Mouse (Mus musculus) ovary, adult 2 months (tissue): ENCODE data around the gene Olfr196. TPM values are rescaled to one million over a fixed set of nuclear protein-coding genes. Genes with fewer than 3 reads are reported as not detected.

ENCODE experiments used
- polyA plus RNA-seq: library from polyadenylated mRNA; depleted of rRNA; stranded (reverse); fragments of >200 nt; gene quantifications from 2 replicates; pipeline ENCODE4 v1.2.3, GENCODE M21; 2012; rRNA removed

Gene Olfr196
- polyA plus RNA-seq, result not detected in 2 replicates

GRCm38 (mm10) chr16:59170354-59170753, at the start of gene Olfr196:
Olfr196 (minus strand) TSS chr16:59170454.

GRCm38 (mm10) chr16:59219667-59220066, 49.4 kb upstream of the Olfr196 start, which contains the start of gene Olfr199:
Olfr199 (minus strand) TSS chr16:59219767.

GRCm38 (mm10) chr16:59203433-59203832, 33.2 kb upstream of the Olfr196 start, which contains the start of gene Olfr198:
Olfr198 (minus strand) TSS chr16:59203533.

GRCm38 (mm10) chr16:59146746-59147145, 23.5 kb downstream of the Olfr196 start, which contains the start of gene Olfr195:
Olfr195 (plus strand) TSS chr16:59147046.

GRCm38 (mm10) chr16:59120969-59121368, 49.3 kb downstream of the Olfr196 start, which contains the start of gene Olfr194:
Olfr194 (minus strand) TSS chr16:59121069.

Other genes starting within 250 kb of the Olfr196 start
- not detected in 2 replicates for gene Olfr181, start 241.7 kb downstream of the Olfr196 start, polyA plus RNA-seq
- not detected in 2 replicates for gene Olfr180, start 241.1 kb downstream of the Olfr196 start, polyA plus RNA-seq
- not detected in 2 replicates for gene Olfr183, start 175.1 kb downstream of the Olfr196 start, polyA plus RNA-seq
- not detected in 2 replicates for gene Olfr186, start 140.2 kb downstream of the Olfr196 start, polyA plus RNA-seq
- not detected in 2 replicates for gene Olfr187, start 130.7 kb downstream of the Olfr196 start, polyA plus RNA-seq
- not detected in 2 replicates for gene Olfr190, start 92.4 kb downstream of the Olfr196 start, polyA plus RNA-seq
- not detected in 2 replicates for gene Olfr191, start 80.6 kb downstream of the Olfr196 start, polyA plus RNA-seq
- gene Olfr193, start 58.6 kb downstream of the Olfr196 start, polyA plus RNA-seq, result not detected in 2 replicates
- not detected in 2 replicates for gene Olfr194, start 49.4 kb downstream of the Olfr196 start, polyA plus RNA-seq
- gene Olfr195, start 23.4 kb downstream of the Olfr196 start, polyA plus RNA-seq, result not detected in 2 replicates
- not detected in 2 replicates for gene Olfr198, start 33.1 kb upstream of the Olfr196 start, polyA plus RNA-seq
- not detected in 2 replicates for gene Olfr199, start 49.3 kb upstream of the Olfr196 start, polyA plus RNA-seq
- not detected in 2 replicates for gene Olfr201, start 102.2 kb upstream of the Olfr196 start, polyA plus RNA-seq
- gene Olfr202, start 116.3 kb upstream of the Olfr196 start, polyA plus RNA-seq, result not detected in 2 replicates
- gene Olfr203, start 128.4 kb upstream of the Olfr196 start, polyA plus RNA-seq, result not detected in 2 replicates
- not detected in 2 replicates for gene Olfr204, start 147.8 kb upstream of the Olfr196 start, polyA plus RNA-seq
- gene Olfr205, start 160.7 kb upstream of the Olfr196 start, polyA plus RNA-seq, result not detected in 2 replicates
- not detected in 2 replicates for gene Olfr206, start 178.8 kb upstream of the Olfr196 start, polyA plus RNA-seq
- gene Olfr209, start 193.5 kb upstream of the Olfr196 start, polyA plus RNA-seq, result not detected in 2 replicates
- gene Gabrr3, start 236.9 kb upstream of the Olfr196 start, polyA plus RNA-seq, result 0.06 TPM in 1 of 2 replicates, not detected in the other